Mouse (Mus musculus) cerebellum, adult 2 months (tissue): ENCODE data around the gene Hist1h3f.

Source experiments
- CTCF ChIP-seq: fragments of 200-500 bp; IDR thresholded peaks from 2 replicates; pipeline ENCODE4 v1.5.1; 2011; ENCODE audit warnings: low read depth, mild to moderate bottlenecking, control low read depth, low read length, moderate library complexity, borderline replicate concordance; ENCODE audit not compliant: insufficient read depth
- POLR2A ChIP-seq: fragments of 200-500 bp; IDR thresholded peaks from 2 replicates; pipeline ENCODE4 v1.6.1; 2011; ENCODE audit warnings: low read length, control low read depth, borderline replicate concordance; ENCODE audit not compliant: insufficient read depth

DNA sequence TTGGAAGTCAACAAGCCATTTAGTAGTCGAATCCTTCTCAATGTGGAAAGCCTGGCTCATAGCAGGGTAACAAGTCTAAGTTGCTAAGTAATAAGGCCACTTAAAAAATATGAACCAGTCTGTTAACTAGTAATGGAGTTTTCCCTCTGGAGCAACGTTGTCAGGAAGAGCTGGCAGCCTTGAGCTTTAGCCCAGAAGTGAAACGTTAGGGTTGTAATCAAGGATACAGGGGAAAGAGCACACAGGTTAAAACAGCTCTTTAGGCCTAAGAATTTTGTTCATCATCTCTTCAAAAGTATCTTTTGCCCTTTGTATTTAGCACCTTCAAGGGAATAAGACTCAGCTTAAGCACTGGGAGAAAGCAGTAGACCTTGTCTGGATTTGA, 6.9 kb downstream of the Hist1h3f start:
- TF ChIP-seq CTCF (no peak), POLR2A (no peak)
